Mouse (Mus musculus) brain, embryonic 14.5 days (tissue): Measurements from ENCODE around the gene Tnfsf9. TPM values are rescaled to one million over a fixed set of nuclear protein-coding genes. Genes with fewer than 3 reads are reported as not detected.

ENCODE experiments used
- DNase-seq: peaks from one replicate; pipeline ENCODE4 v3.0.0-alpha.2; 2011; ENCODE audit warnings: low read depth
- CTCF ChIP-seq: fragments of 200-500 bp; IDR thresholded peaks from 2 replicates; pipeline ENCODE4 v1.5.1; 2012; ENCODE audit warnings: inconsistent platforms, mild to moderate bottlenecking, moderate library complexity, borderline replicate concordance; ENCODE audit not compliant: insufficient read depth, insufficient read length; ENCODE audit errors: extremely low read depth
- POLR2A ChIP-seq: fragments of 200-500 bp; IDR thresholded peaks from 2 replicates; pipeline ENCODE4 v1.6.1; 2012; ENCODE audit warnings: mild to moderate bottlenecking, inconsistent platforms, borderline replicate concordance; ENCODE audit not compliant: poor library complexity, insufficient read depth, insufficient read length, severe bottlenecking; ENCODE audit errors: extremely low read depth
- polyA plus RNA-seq: library from polyadenylated mRNA; depleted of rRNA; stranded (reverse); fragments of >200 nt; gene quantifications from 2 replicates; pipeline ENCODE4 v1.2.3, GENCODE M21; 2012

Tnfsf9 gene
- polyA plus RNA-seq, 1 experiment = 7.1 TPM

GRCm38 (mm10) chr17:57070699-57071098 is 34.4 kb upstream of the Tnfsf9 start:
- TF ChIP-seq POLR2A = no peak
- DNase-seq = peak; percentile 75

GRCm38 (mm10) chr17:57076916-57077315 is 28.2 kb upstream of the Tnfsf9 start:
- TF ChIP-seq POLR2A (no peak), CTCF (no peak)
- no peak for DNase-seq

- no peak for DNase-seq
- TF ChIP-seq POLR2A (no peak), CTCF (no peak)
These were observed 26.8 kb upstream of the Tnfsf9 start, which contains the start of gene Dennd1c for GRCm38 (mm10) chr17:57078336-57078735. Dennd1c (minus strand) TSS chr17:57078514.

- no peak for TF ChIP-seq POLR2A
- TF ChIP-seq CTCF = no peak
- no peak for DNase-seq
These were observed 25.2 kb upstream of the Tnfsf9 start for GRCm38 (mm10) chr17:57079919-57080318.

GRCm38 (mm10) chr17:57081234-57081842 is 23.8 kb upstream of the Tnfsf9 start:
- DNase-seq = no peak
- TF ChIP-seq POLR2A = no peak
- TF ChIP-seq CTCF = no peak

GRCm38 (mm10) chr17:57082481-57082880 is 22.6 kb upstream of the Tnfsf9 start:
- no peak for DNase-seq
- no peak for TF ChIP-seq POLR2A
- no peak for TF ChIP-seq CTCF

GRCm38 (mm10) chr17:57085970-57086757 is 19.0 kb upstream of the Tnfsf9 start:
- TF ChIP-seq POLR2A (no peak), CTCF (no peak)
- DNase-seq = no peak

- DNase-seq = peak; percentile 92
- peak; percentile 69; the same call in 1 of the 2 replicates for TF ChIP-seq POLR2A
- no peak for TF ChIP-seq CTCF
These were observed 17.9 kb upstream of the Tnfsf9 start, which contains the start of gene Tubb4a for GRCm38 (mm10) chr17:57087049-57087832. Tubb4a (minus strand) TSS chr17:57087782.

- TF ChIP-seq POLR2A (no peak), CTCF (no peak)
- no peak for DNase-seq
These were observed 10.9 kb upstream of the Tnfsf9 start for GRCm38 (mm10) chr17:57094222-57094621.

- TF ChIP-seq CTCF (no peak), POLR2A (no peak)
- DNase-seq = peak; percentile 77
These were observed 9.1 kb upstream of the Tnfsf9 start for GRCm38 (mm10) chr17:57095855-57096622.

GRCm38 (mm10) chr17:57096623-57096920 is 8.6 kb upstream of the Tnfsf9 start:
- peak; percentile 81 for DNase-seq
- no peak for TF ChIP-seq POLR2A
- peak; percentile 95 for TF ChIP-seq CTCF
